Mouse (Mus musculus): Measurements from ENCODE around the gene Fam155a.

- TF ChIP-seq POLR2A (IDR thresholded peaks at IDR 0.05; ENCODE audit: low read depth, low read length): no peak
- TF ChIP-seq CTCF (IDR thresholded peaks at IDR 0.05; ENCODE audit: extremely low read depth, insufficient read length, insufficient replicate concordance, low read depth, low read length): no peak
Measured at GRCm38 (mm10) chr8:9770261-9770998, 531 bp downstream of the Fam155a start.
